Mouse (Mus musculus) embryonic facial prominence, embryonic 15.5 days (tissue): ENCODE results near the gene Slc47a1. TPM values are rescaled to one million over a fixed set of nuclear protein-coding genes. Genes with fewer than 3 reads are reported as not detected.

ENCODE experiments used
- ATAC-seq: fragments of 200-750 bp; cut with Nextera tagmentation; 2 replicates; pipeline ENCODE4 v1.8.0; 2017; ENCODE audit warnings: low read depth, moderate TSS enrichment; ENCODE audit not compliant: insufficient number of reproducible peaks, low FRiP score, low TSS enrichment
- H3K27ac ChIP-seq: fragments of 300-500 bp; sonication (generic); replicated peaks from 2 replicates; pipeline ENCODE4 v1.5.1; 2015; ENCODE audit warnings: mild to moderate bottlenecking, inconsistent platforms
- H3K27me3 ChIP-seq: fragments of 300-500 bp; sonication (generic); 2 replicates; pipeline ENCODE4 v1.6.1; 2015; ENCODE audit warnings: inconsistent platforms
- H3K36me3 ChIP-seq: fragments of 300-500 bp; sonication (generic); 2 replicates; pipeline ENCODE4 v1.6.1; 2015; ENCODE audit warnings: mild to moderate bottlenecking, inconsistent platforms
- H3K4me1 ChIP-seq: fragments of 300-500 bp; sonication (generic); 2 replicates; pipeline ENCODE4 v1.6.1; 2015; ENCODE audit warnings: inconsistent platforms
- H3K4me2 ChIP-seq: fragments of 300-500 bp; sonication (generic); replicated peaks from 2 replicates; pipeline ENCODE4 v1.6.1; 2015; ENCODE audit warnings: mild to moderate bottlenecking, inconsistent platforms
- H3K4me3 ChIP-seq: fragments of 300-500 bp; sonication (generic); replicated peaks from 2 replicates; pipeline ENCODE4 v1.5.1; 2015; ENCODE audit warnings: mild to moderate bottlenecking, inconsistent platforms
- H3K9ac ChIP-seq: fragments of 300-500 bp; sonication (generic); 2 replicates; pipeline ENCODE4 v1.6.1; 2015; ENCODE audit warnings: inconsistent platforms
- H3K9me3 ChIP-seq: fragments of 300-500 bp; sonication (generic); replicated peaks from 2 replicates; pipeline ENCODE4 v1.6.1; 2016; ENCODE audit warnings: inconsistent platforms
- WGBS: fragments of 180-500 bp; shearing (Covaris S2); methylation state at CpG from one replicate; pipeline ENCODE4 v1.1.7; 2015; 5-methylcytosine and 5-hydroxymethylcytosine counted together
- polyA plus RNA-seq: library from polyadenylated mRNA; unstranded; fragments of >200 nt; fragmentation: Nextera tagmentation; extraction: Ambion mirVana; gene quantifications from 2 replicates; pipeline ENCODE4 v1.2.1, GENCODE M21; 2015

Slc47a1 gene
- polyA plus RNA-seq, 1 experiment from 2014 or later, result 0.88 TPM

DNA sequence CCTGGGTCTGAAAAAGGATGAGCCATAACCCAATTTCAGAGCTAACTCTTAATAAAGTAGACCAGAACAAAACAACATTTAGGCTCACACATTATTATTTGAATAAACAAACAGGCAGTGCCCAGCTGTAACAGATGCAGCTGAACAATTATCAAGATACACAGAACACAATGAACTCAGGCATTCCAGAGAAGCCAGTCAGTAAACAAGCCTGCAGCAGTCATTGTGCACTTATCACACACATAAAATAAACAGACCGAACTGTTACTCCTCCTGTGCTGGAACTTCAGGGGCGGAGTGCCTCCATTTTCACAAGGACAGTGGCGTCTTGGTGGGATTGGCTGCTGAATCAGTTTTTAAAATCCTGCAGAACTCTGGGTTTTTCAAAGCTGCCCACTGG, 83.7 kb downstream of the Slc47a1 start:
- WGBS, result 80% methylated on average over 3 of the region's 3 CpGs
- no peak overlapping the region for H3K27ac ChIP-seq

More for the DNA sequence above, 83.7 kb downstream of the Slc47a1 start:
- Histone ChIP-seq H3K36me3 (no peaks in the 10 kb centered on the region), H3K4me3 (no peak overlapping the region), H3K4me2 (no peak overlapping the region), H3K9me3 (no peaks in the 10 kb centered on the region), H3K27me3 (no peaks in the 10 kb centered on the region), H3K4me1 (no peaks in the 10 kb centered on the region), H3K9ac (no peak overlapping the region)
- no peak for ATAC-seq

Other genes with a start within 250 kb of the Slc47a1 start
- gene Usp22, start 203.3 kb downstream of the Slc47a1 start, polyA plus RNA-seq, result 131 and 140 TPM in 2 replicates
- gene Aldh3a1, start 170.8 kb downstream of the Slc47a1 start, polyA plus RNA-seq, result 3.6 and 5.4 TPM in 2 replicates
- gene Aldh3a2, start 110.9 kb downstream of the Slc47a1 start, polyA plus RNA-seq, result 30.4 and 32.0 TPM in 2 replicates
- 0.20 and 0.51 TPM in 2 replicates for gene Slc47a2, start 35.5 kb downstream of the Slc47a1 start, polyA plus RNA-seq
- gene Rnf112, start 75.8 kb upstream of the Slc47a1 start, polyA plus RNA-seq, result 1.4 and 2.1 TPM in 2 replicates
- gene Mfap4, start 107.1 kb upstream of the Slc47a1 start, polyA plus RNA-seq, result 404 and 406 TPM in 2 replicates
- 61.9 and 62.9 TPM in 2 replicates for gene Mapk7, start 116.1 kb upstream of the Slc47a1 start, polyA plus RNA-seq
- gene B9d1, start 126.8 kb upstream of the Slc47a1 start, polyA plus RNA-seq, result 37.3 and 43.7 TPM in 2 replicates
- gene Epn2, start 201.3 kb upstream of the Slc47a1 start, polyA plus RNA-seq, result 28.6 and 31.0 TPM in 2 replicates